Mouse (Mus musculus) granulocyte monocyte progenitor cell, adult 5-6 weeks (primary cell): ENCODE results near the gene Kalrn. TPM values are rescaled to one million over a fixed set of nuclear protein-coding genes. Genes with fewer than 3 reads are reported as not detected.

Experiments
- ATAC-seq: replicated peaks from 2 replicates; pipeline ENCODE4 v1.8.0; 2016; ENCODE audit warnings: mild to moderate bottlenecking, moderate TSS enrichment, inconsistent platforms; ENCODE audit not compliant: poor library complexity, severe bottlenecking
- total RNA-seq, 2 experiments: library from RNA; stranded (forward) in 1 of 2; stranded (reverse) in 1 of 2; fragments of 200-712, 200-1000 nt in 1 of 2; fragments of >200 nt in 1 of 2; fragmentation: Nextera tagmentation in 1 of 2; gene quantifications; 2 replicates each; pipeline ENCODE4 v1.2.3; 2014 to 2017

The Kalrn gene
- total RNA-seq, 2 experiments from 2014 or later: 3.6 to 3.8 TPM

- ATAC-seq: no peak
Observed at GRCm38 (mm10) chr16:34151528-34152071, 421.7 kb downstream of the Kalrn start.

- ATAC-seq: no peak
Observed at GRCm38 (mm10) chr16:34141670-34142069, 431.7 kb downstream of the Kalrn start.

- ATAC-seq: no peak
Observed at GRCm38 (mm10) chr16:34135074-34135473, 438.3 kb downstream of the Kalrn start.

GRCm38 (mm10) chr16:34134628-34135027 lies 438.7 kb downstream of the Kalrn start:
- ATAC-seq: no peak

GRCm38 (mm10) chr16:34125595-34125994 lies 447.7 kb downstream of the Kalrn start:
- peak; percentile 60 for ATAC-seq

- ATAC-seq: no peak
Observed at GRCm38 (mm10) chr16:34122486-34122885, 450.8 kb downstream of the Kalrn start.

GRCm38 (mm10) chr16:34121288-34121687 lies 452.0 kb downstream of the Kalrn start:
- peak; percentile 10 for ATAC-seq

GRCm38 (mm10) chr16:34120801-34121201 lies 452.5 kb downstream of the Kalrn start:
- ATAC-seq: peak; percentile 88

- no peak for ATAC-seq
Observed at GRCm38 (mm10) chr16:34119844-34120243, 453.5 kb downstream of the Kalrn start.

- ATAC-seq: peak; percentile 33; the same call in 1 of the 2 replicates
Observed at GRCm38 (mm10) chr16:34119370-34119769, 454.0 kb downstream of the Kalrn start.

- ATAC-seq: peak; percentile 68; the same call in 1 of the 2 replicates
Observed at GRCm38 (mm10) chr16:34114665-34115064, 458.7 kb downstream of the Kalrn start.

GRCm38 (mm10) chr16:34113150-34113549 lies 460.2 kb downstream of the Kalrn start:
- no peak for ATAC-seq

- 0 out of 2 replicates have a peak, but pooled peaks have one; percentile 24 for ATAC-seq
Observed at GRCm38 (mm10) chr16:34112490-34112889, 460.8 kb downstream of the Kalrn start.

GRCm38 (mm10) chr16:34110840-34111625 lies 462.3 kb downstream of the Kalrn start:
- peak; percentile 72 for ATAC-seq

- no peak for ATAC-seq
Observed at GRCm38 (mm10) chr16:34104427-34104826, 468.9 kb downstream of the Kalrn start.

GRCm38 (mm10) chr16:34102742-34103141 lies 470.6 kb downstream of the Kalrn start:
- no peak for ATAC-seq

- no peak for ATAC-seq
Observed at GRCm38 (mm10) chr16:34099795-34100194, 473.5 kb downstream of the Kalrn start.

- peak; percentile 92 for ATAC-seq
Observed at GRCm38 (mm10) chr16:34095548-34096141, 477.7 kb downstream of the Kalrn start.

- ATAC-seq: no peak
Observed at GRCm38 (mm10) chr16:34095093-34095465, 478.3 kb downstream of the Kalrn start.

- peak; percentile 29 for ATAC-seq
Observed at GRCm38 (mm10) chr16:34094446-34095092, 478.8 kb downstream of the Kalrn start.
